Mouse (Mus musculus): ENCODE measurements around the gene Cdc42ep5.
"Not testable (repeated sequence)": the region's sequence is repeated elsewhere in the genome, so short reads cannot be mapped to it uniquely, and the experiment has no call there.

Cdc42ep5 gene

DNA sequence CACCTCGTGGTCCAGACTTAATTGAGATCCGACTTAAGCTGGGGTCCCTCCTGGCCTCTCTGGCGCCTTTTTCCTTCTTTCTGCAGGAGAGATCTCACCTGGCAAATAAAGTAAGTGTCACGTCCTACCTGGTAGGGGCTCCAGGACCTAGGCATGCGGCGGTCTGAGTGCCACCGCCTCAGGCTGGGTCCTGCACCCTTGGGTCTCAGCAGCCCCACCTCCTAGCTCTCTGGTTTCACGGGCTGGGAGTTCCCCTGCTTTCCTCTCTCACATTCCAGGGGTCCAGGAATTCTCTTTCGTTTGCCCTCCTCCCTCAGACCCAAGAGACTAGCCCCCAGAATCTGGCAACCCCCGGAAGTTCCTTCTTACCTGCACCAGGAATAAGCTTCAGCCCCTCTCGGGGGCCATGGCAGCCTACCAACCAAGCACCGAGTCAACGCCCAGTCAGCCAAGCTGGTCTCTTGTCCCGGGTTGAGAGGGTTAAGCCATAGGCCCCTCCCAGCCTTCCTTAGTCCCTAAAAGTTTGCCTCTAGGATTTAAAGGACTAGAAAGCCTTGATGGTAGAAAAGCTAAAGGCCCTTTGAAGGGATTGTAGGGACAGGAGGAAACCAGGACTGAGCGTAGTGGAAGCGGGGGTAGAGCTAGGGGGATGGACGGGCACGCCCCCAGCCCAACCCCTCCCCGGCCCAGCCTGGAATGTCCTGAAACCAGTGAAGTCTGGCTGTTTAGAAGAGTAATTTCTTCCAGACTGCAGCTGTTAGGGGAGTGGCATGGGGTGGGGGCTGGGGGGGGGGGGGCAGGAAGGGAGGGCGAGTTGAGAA, at the start of gene Cdc42ep5:
Gene Cdc42ep5 (minus strand): TSS at position 771 of the 821 bp plus-strand sequence.
- DNase-seq, result peak; percentile 62

DNA sequence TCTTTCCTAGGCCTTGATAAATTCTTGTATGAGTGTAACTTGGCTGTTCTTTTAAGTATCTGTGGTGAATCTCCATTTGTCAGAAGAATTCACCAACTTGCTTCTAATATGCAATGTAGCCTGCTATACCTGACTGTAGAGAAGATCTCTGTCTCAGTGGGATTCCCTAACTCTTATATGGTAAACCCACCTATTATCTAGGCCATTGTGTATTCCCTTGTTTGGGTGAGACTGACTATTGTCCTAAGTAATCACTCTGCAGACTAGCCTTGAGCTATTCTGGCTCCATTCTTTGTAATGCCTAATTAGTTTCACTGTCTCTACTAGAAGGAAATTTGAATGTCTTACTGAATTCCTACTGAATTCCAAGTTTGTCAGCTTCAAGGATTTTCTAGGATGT, 48.8 kb upstream of the Cdc42ep5 start:
- DNase-seq, result not testable (repeated sequence)

DNA sequence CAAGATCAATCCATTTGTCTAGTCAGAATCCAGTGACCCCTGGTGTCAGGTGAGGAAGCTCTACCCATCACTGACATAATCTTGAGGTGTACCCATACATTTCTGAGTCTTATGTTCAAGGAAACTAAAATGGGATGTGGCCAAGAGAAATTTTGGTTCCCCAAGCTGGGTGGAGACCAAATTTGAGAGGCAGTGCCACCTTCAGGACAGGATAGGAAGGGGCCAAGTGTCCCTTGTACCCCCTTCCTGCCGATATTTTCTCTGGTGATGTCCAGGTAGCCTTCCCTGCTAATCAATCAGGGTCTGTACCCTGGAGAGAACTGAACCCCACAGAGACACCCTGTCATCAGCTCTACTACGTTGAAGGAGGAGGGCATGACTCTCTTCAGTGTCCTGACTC, 44.0 kb upstream of the Cdc42ep5 start:
- DNase-seq, result no peak

DNA sequence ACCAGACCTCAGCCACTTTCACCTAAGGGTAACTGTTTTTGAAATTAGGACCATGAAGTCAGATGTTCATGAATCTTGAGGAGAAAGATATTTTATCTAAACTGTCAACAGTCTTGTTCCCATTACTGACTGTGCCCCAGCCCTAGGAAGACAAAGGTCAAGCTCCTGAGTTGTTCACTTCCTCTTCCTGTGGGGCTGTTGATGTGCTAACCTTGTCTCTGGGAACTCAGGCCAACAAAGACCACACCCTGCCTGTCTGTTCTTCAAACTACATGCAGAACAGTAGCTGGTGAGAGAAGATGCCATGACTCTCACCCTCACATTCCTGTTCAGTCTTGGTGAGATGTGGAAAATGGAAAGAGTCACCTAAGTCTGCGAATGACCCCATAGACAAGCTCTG, 42.5 kb upstream of the Cdc42ep5 start:
- no peak for DNase-seq

DNA sequence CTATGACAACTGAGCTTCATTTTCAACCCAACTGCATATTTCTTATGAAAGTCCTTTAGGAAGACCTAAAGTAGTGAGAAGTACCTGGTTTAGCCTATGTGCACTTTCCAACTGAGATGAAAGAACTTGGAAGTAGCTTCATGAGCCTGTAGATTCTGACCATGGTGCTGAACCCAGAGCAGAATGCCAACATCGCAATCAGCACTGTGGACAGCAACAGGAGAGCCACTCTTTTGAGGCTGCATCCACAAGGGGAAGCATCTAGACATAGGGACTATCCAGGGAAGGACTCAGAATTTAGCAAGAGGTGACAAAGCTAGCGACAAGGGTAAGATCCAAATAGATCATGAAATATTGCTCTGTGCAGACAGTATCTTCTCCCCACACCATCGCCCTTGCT, 13.8 kb upstream of the Cdc42ep5 start:
- DNase-seq, result peak; percentile 50

DNA sequence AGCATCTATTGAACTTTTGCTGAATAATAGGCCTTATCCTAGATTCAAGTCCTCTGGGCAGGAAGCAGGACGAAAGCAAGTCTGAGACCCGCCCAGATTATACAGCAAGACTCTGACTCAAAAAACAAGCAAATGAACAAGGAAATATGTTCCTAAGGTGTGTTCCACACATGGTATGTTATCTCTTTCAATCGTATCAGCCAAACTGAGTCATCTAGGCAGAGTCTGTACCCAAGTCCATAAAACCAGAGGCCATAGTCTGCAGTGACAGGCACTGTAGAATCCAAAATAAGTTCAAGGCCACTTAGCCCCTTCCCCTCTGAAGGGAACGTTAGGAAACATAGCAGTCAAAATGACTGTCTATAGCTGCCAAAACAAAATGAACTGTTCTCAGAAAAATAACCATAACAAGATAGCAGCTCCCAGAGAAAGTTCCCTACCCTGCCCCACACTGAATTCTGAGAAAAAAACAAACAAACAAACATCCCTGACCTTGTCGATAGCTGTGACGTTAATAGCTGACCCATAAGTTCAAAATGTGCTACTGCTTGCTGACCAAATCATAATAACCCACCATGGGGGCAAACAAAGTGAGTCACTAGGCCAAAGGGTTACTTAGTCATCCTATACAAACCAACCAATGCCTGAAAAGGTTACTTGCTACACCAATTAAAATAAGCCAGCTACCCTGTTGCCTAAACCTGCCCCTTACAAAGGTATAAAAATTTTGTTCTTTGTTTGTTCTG, 5.7 kb upstream of the Cdc42ep5 start:
- DNase-seq, result no peak

DNA sequence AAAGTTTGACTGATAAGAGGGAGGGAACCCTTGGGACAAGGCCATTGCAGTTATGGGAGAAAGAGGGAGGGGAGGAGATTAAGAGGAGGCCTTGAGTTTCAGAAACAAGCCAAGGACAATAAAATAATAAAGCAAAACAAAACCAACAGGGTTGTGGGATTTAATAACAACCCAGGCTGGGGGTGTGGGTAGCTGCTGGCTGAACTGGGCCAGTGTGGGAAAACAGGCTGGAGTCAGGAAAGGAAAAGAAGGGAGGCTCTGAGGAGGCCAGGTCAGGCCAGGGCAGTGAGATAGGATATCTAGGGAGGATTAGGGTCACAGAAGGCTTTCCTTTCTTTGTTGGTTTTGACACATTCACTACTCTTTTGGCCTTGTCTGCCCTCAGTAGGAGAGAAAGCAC, 2.4 kb upstream of the Cdc42ep5 start:
- no peak for DNase-seq

DNA sequence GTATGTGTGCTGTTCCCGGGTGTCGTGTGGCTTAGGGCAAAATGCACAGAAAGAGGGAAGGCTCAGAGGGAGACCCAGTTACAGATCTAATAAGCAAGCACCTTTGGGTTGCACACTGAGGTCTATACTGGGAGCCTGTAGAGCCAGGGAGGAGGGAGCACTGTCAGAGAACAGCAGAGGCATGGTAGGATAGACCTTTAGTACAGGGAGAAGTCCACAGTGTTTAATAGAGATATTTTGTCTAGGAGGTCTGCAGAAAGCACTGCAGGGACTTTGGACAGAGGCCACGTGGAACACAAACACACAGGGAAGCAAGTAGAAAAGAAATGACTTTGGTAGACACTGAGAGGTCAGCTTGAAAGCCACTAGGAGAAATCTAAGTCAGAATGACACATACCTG, 626 bp upstream of the Cdc42ep5 start:
- DNase-seq, result no peak

DNA sequence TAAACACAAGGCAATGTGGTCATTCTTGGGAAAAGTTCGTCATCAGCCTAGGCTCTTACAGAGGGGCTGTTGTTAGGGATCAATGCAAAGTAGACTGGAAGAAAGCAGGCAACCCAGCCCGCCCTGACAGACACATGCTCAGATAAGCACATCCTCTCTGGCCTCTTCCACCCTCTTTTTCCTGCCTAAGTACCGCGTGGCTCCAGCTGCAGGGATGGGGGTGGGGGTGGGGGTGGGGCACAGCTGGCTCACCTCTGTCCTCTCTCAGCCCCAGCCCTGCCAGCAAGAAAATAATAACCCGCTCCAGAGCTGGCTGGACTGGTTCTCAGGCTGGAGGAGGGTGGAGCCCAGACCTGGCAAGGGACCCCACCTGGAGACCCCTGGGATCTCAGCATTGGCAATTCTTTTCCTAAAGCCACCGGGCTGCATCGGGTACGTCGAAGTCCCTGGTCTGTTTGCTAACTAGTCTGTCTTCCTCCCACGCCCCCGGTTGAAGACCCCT, 1.0 kb downstream of the Cdc42ep5 start:
- no peak for DNase-seq

DNA sequence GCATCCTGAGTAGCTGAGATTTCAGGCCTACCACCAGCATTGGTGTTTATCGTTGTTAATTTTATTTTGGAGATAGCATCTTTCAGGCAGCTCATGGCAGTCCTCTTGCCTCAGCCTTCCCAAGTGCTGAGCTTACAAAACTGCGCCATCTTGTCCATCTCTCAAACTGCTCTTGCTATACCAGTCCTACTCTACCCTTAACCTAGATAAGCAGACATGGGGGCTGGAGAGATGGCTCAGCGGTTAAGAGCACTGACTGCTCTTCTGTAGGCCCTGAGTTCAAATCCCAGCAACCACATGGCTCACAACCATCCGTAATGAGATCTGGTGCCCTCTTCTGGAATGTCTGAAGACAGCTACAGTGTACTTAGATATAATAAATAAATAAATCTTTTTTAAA, 3.1 kb downstream of the Cdc42ep5 start:
- not testable (repeated sequence) for DNase-seq

DNA sequence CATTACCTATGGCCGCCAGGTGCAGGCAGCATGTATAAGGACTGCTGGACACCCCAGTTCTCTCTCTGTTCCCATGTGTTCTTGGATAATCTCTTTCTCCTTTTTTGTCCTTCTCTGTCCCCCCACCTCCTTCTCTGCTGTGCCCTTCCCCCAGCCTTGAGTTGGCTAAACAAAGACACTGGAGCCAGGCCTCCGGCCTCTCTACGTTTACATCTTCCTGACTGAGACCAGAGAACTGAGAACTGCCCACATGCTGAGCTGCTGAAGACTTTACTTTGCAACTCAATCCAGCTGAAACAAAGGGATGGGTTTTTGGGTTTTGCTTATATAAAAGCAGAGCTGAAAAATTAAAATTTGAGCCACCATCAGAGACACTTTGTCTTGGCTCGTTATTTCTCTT, 9.7 kb downstream of the Cdc42ep5 start:
- no peak for DNase-seq

DNA sequence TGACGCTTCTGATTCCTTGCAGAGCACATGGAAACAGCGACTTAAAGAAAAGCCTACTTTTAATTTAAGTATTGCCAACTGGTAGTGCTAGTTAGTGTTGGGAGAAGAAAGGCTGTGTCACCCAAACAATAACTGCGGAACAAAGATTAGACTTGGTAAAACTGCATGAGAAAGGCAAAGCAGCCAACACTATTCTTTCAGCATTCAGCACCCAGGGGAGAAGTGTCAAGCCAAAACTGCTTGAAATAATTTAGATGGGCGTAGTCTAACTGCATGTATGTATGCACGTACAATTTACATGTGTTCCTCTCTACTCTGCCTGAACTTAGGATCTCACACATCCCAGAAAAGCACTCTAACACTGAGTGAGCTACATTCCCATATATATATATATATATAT, 10.3 kb downstream of the Cdc42ep5 start:
- DNase-seq, result no peak

DNA sequence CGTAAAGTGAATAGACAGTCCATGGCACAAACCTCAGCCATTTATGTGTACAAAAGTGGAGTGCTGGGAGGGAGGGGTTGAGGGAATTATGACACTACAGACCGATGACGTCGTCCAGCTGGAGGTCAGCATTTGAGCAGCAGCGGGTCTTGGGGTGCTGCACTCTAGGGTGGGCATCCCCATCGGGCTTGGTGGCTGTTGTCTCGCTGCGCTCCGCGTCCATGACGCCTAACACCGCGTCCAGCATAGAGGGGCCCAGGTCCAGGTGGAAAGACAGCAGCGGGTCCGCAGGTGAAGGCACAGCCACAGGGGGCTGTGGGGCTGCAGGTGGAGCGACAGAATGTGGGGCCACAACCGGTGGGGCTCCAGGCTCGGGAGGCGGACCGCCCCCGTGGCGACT, 13.4 kb downstream of the Cdc42ep5 start:
- DNase-seq, result no peak

DNA sequence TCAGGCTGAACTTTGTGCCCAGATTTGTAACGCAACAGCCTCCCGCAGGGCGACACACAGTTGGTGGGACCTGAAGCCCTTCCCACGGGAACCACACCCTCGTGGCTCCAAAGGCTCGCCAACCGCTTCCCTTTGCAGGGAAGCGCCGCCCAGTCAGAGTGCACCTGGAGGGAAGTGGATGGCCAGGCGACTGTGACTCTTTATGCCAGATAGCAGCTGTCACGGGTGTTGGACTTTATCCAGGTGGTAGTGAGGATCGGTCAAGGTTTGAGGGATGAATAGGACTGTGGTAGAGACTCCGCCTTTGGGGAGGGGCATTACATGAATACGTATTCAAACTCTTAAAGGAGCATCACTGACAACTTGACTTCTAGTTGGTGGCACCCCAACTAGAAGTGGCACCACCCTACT, 13.8 kb downstream of the Cdc42ep5 start:
- peak; percentile 47 for DNase-seq

DNA sequence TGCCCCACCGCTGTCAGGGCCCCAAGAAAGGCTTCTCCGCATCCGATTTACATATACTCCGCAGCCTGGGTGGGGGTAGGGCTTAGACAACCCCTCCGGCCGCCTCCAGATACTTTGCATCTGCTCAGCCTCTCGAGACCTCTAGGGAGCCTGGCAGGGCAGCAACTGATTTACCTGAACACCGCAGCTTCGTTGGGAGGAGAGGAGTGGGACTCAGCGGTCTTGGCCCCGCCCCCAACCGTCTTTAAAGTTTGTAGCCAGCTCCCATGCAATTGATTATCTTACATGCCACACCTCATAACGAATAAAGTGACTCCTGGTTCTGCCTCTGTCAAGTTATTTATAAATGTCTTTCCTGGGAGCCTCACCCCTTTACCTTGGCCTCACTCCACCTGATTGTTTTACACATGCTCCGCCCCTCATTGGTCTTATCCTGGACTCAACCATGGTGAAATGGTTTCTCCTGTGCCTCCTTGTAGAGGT, 14.6 kb downstream of the Cdc42ep5 start, which contains the start of gene Leng9:
Gene Leng9 (minus strand): TSS at position 316 of the 483 bp plus-strand sequence.
- DNase-seq, result peak; percentile 46

DNA sequence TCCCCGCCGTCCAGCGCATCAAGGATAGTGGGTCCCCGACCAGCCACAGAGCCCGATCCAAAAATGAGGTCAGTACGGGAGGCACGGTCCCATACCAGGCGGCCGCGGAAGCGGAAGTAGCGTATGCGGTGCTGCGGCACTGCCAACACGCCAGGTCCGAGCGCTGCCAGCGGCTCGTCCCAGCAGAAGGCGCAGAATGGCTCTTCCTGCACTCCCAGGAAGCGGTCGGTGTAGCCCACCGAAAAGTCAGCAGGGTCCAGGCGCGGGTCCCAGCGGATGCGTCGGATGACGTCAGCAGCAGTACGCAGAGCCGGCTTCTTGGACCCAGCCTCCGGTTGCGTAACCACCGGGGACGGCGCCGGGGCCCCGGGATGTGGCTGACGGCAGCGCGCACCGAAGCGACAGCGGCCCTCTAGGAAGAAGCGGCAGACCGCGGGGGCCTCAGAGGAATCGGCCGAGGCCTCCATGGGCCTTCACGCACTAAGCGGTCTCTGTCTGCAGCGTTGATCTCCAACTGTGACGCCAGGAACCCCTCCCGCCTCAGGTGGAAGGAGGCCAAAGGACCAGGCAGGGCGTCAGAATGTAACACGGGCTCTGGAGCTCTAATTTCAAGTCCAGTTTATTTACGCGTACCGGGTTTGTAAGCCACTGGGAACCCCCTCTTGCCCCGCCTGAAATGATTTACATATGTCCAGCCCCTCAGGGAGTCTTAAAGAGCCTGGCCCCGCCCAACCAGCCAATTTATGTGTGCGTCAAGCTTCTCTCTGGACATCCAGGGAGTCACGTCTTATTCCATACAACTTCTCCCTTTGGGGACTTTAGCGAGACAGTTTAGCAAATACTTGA, 15.2 kb downstream of the Cdc42ep5 start:
- DNase-seq, result peak; percentile 83

DNA sequence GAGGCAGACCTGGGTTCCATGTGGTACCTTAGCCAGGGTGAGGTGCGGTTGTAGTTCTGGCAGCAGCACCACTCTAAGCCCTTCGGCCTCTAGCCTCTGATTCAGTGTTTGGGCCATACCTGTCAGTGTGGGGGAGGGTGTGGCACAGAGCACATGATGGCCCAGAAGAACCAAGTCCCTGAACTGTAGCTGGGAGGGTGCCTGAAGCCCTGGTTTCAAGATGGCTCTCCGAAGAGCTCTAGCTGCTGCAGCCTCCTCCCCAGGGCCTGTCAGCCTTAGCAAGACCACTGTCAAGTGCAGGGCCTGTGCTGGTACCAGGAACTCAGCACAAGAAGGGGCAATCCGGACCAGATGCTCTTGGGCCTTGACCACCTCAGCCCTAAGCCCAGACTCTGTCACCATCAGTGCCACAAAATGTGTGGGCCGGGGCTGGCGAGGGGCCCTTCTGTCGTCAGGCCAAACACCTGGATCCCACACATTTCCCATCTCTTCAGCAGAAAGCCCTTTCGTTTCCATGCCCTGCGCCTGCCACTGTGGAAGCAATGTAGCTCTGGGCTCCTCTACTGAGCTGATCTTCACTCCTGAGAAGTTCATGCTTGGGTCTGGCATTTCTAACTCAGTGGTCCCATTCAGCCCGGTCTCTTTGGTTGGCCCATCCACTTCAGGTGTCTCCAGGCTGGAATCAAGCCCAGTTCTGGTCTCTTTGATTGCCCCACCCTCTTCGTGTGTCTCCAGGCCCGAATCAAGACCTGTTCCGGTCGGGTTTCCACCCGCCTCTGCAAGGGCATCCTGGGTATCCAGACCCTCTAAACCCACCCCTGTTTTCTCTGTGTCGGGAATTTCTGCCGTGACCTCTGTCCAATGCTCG, 16.1 kb downstream of the Cdc42ep5 start:
- no peak for DNase-seq

DNA sequence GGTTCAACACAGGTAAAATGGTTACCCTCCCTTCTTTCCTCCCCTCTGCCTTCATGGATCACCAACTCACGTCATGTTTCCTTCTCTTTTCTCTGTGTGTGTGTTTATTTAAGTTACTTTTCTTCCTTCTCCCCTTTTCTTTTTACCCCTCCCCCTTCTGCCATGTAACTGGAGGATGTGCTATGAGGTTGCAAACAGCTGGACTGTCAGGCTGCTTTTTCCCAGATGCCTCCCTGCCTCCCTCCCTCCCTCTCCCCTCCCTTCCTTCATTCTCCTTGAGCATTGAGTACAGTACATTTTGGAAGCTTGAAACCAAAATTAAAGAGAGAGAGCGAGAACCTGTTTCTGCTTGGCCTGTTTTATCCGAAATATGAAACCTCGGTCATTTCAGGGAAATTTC, 16.8 kb downstream of the Cdc42ep5 start:
- no peak for DNase-seq

DNA sequence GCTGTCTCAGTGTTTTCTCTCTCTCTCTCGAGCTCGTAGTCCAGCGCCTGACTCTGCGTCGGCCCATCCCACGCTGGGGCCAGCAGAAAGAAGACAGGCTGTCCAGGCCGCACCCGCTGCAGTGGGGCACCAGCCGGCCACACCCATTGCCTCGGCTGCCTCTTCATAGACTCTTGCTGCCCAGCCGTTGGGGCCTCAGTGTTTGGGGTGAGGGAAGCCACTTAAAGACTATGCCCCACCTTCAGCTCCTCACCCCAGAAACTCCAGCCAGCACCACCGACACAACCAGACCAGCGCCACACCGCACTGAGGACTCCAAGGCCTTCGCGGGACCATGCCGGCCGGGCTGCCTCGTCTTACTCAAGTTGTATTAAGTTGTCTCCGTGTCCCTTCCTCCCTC, 17.3 kb downstream of the Cdc42ep5 start:
- DNase-seq, result no peak

DNA sequence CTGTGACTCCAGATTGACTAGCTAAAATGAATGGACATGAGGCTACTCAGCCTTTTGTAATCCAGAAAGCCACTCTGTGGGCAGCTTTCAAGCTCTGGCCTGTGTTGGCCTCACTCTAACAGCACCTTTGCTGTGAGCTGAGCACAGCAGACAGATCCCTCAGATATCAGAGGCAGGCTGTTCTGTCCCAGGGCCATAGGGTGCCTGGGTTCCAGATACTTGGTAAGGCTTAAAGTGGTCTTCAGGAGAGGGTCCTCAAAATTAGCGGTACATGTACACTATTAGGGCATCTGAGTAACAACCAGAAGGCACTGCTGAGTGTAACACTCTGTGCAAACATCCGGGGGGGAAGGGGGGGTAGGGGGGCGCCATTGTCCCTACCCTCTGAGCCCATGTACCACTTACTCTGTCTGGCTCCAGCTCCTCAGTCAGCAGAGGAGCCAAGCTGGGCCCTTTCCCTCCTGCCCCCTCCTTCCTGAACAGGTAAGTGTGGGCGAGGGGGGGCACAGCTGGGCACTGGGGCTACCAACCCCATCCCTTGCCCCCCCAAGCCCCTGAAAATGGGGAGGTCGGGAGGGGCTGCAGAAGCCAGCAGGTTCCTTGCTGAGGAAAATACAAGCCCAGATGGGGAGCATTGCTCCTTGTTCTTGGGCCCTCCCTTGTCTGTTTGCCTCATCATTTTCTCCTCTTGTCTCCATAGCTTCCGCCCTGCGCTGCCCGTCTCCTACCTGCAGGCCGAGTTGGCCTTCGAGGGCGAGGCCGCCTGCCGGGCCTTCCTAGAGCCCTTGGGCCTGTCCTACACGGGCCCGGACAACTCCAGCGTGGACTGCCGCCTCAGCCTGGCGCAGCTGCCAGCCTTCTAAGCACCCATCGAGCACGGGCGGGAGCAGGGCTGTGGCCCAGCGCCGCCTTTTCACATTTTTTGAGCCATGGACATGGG, 18.1 kb downstream of the Cdc42ep5 start:
- no peak for DNase-seq

Data from lung, postnatal 14 days (tissue).